Mouse (Mus musculus): ENCODE measurements around the gene Cmas. TPM values are rescaled to one million over a fixed set of nuclear protein-coding genes. Genes with fewer than 3 reads are reported as not detected.
A peak's percentile ranks its signal among the peaks of the same experiment; 100 is the strongest.

The Cmas gene
- polyA plus RNA-seq, 1 experiment from 2014 or later, result 77.0 TPM

GRCm38 (mm10) chr6:142779812-142780573 lies 23.5 kb downstream of the Cmas start:
- Histone ChIP-seq H3K4me3 (no peak overlapping the region), H3K27ac (no peak overlapping the region), H3K27me3 (no peaks in the 10 kb centered on the region), H3K4me2 (no peak overlapping the region), H3K9me3 (no peaks in the 10 kb centered on the region), H3K4me1 (no peaks in the 10 kb centered on the region), H3K9ac (no peak overlapping the region), H3K36me3 (peaks cover 6% of the 10 kb centered on the region)
- 71% methylated on average over 14 of the region's 14 CpGs for WGBS
- ATAC-seq (ENCODE audit: insufficient number of reproducible peaks, insufficient read depth, low FRiP score, low TSS enrichment, low read depth), result no peak

DNA sequence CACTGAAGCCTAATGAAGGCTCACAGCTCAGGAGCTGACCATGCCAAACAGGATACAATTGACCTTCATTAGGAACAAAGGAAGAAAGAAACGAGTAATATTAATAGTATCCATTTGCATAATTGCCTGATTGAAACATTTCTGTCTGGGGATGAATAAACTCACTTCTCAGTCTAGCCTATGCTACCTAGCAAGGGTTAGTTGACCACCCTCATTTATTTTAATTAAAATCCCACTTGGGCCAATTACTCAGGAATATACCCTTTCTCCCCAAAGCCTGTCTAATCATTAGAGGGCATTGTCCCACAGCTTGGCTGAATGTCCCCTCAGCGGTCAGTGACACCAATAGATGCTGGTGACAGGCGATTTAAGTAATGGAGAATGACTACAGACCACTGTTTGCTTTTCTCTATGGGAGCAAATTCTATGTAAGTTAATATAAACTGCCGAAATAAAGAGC lies 24.1 kb downstream of the Cmas start:
- no peaks in the 10 kb centered on the region for H3K4me1 ChIP-seq
- no peaks in the 10 kb centered on the region for H3K9me3 ChIP-seq
- H3K27me3 ChIP-seq, result no peaks in the 10 kb centered on the region
- 75% methylated on average over 4 of the region's 4 CpGs for WGBS
- no peak overlapping the region for H3K9ac ChIP-seq
- peaks cover 3% of the 10 kb centered on the region for H3K36me3 ChIP-seq
- H3K27ac ChIP-seq, result no peak overlapping the region
- H3K4me2 ChIP-seq, result no peak overlapping the region
- no peak overlapping the region for H3K4me3 ChIP-seq
- no peak for ATAC-seq (ENCODE audit: insufficient number of reproducible peaks, insufficient read depth, low FRiP score, low TSS enrichment, low read depth)

- Histone ChIP-seq H3K27ac (no peak overlapping the region), H3K4me3 (no peak overlapping the region), H3K36me3 (no peaks in the 10 kb centered on the region), H3K4me2 (no peak overlapping the region), H3K4me1 (no peaks in the 10 kb centered on the region), H3K27me3 (no peaks in the 10 kb centered on the region), H3K9ac (no peak overlapping the region), H3K9me3 (no peaks in the 10 kb centered on the region)
- 78% methylated on average over 7 of the region's 7 CpGs for WGBS
- ATAC-seq (ENCODE audit: insufficient number of reproducible peaks, insufficient read depth, low FRiP score, low TSS enrichment, low read depth), result no peak
Measured at GRCm38 (mm10) chr6:142781286-142781685, 24.8 kb downstream of the Cmas start.

DNA sequence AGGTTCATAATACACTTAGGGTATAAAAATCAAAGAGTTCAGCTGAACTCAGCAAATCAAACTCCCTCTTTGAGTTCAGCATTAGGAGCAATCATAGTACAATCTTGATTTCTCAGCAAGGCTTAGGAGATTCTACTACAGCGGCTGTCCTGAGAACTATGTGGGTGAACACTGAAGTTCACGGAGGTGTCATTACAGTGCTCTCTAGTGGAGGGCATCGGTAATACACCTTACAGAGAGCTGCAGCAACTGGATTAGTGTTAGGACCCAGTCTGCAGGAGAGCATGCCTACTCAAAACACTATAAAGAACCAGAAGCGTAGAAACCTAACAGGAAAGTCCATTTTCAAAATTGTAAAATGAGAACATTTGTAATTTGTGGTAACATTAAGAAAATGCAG lies 28.9 kb downstream of the Cmas start:
- H3K36me3 ChIP-seq, result no peaks in the 10 kb centered on the region
- H3K4me2 ChIP-seq, result no peak overlapping the region
- H3K4me1 ChIP-seq, result no peaks in the 10 kb centered on the region
- 28% methylated on average over 4 of the region's 4 CpGs for WGBS
- H3K9me3 ChIP-seq, result no peaks in the 10 kb centered on the region
- H3K27ac ChIP-seq, result no peak overlapping the region
- H3K27me3 ChIP-seq, result no peaks in the 10 kb centered on the region
- no peak overlapping the region for H3K4me3 ChIP-seq
- no peak for ATAC-seq (ENCODE audit: insufficient number of reproducible peaks, insufficient read depth, low FRiP score, low TSS enrichment, low read depth)
- no peak overlapping the region for H3K9ac ChIP-seq

GRCm38 (mm10) chr6:142786106-142786505 lies 29.6 kb downstream of the Cmas start:
- Histone ChIP-seq H3K9me3 (no peaks in the 10 kb centered on the region), H3K4me3 (no peak overlapping the region), H3K36me3 (no peaks in the 10 kb centered on the region), H3K4me1 (no peaks in the 10 kb centered on the region), H3K27me3 (no peaks in the 10 kb centered on the region), H3K27ac (no peak overlapping the region), H3K9ac (no peak overlapping the region), H3K4me2 (no peak overlapping the region)
- no peak for ATAC-seq (ENCODE audit: insufficient number of reproducible peaks, insufficient read depth, low FRiP score, low TSS enrichment, low read depth)
- 82% methylated on average over 21 of the region's 21 CpGs for WGBS

DNA sequence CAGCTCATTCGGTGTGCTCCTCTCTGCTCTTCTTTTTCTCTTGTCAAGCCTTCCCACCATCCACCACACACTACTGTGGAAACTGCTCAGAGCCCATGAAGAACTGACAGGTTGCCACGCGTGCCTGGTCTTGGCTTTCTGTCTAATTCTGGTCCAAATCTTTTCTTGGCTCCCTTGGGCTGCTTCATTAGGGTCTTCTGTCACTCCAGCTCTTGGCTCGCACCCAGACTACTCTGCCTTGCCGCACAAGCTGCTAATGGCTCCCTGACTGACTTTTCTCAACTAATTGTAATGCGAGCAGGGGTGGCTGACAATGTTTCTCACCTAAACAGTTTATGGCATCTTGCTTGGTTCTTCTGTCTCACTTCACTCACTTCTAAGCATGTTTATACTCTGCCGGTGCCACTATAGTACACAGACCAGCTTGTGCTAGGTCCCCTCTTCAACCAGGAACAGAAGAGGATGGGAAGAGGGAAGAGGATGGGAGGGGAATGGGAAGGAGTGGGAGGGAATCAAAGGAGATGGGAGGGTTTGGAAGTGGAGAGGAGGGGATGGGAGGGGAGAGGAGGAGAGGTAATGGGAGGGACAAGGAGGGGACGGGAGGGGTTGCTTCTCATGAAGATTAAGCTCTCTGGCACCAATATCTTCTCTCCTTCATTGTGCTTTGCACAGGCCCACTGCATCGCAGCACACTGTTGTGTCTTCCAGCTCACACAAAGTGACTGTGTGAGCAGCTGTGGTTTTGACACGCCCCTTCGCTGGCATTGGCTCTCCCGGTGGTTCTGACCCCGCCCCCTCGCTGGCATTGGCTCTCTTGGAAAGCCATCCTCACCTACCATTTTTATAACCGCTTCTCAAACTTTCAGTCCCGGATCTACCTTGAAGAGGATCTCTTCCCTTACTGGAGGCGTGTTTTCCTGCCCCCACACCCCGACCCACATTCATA lies 31.8 kb downstream of the Cmas start:
- H3K27me3 ChIP-seq, result no peaks in the 10 kb centered on the region
- H3K4me2 ChIP-seq, result no peak overlapping the region
- H3K4me3 ChIP-seq, result no peak overlapping the region
- H3K27ac ChIP-seq, result no peak overlapping the region
- no peak overlapping the region for H3K9ac ChIP-seq
- 63% methylated on average over 18 of the region's 18 CpGs for WGBS
- no peaks in the 10 kb centered on the region for H3K36me3 ChIP-seq
- peaks cover 6% of the 10 kb centered on the region; the same call in 1 of the 2 replicates for H3K4me1 ChIP-seq
- no peak for ATAC-seq (ENCODE audit: insufficient number of reproducible peaks, insufficient read depth, low FRiP score, low TSS enrichment, low read depth)
- no peaks in the 10 kb centered on the region for H3K9me3 ChIP-seq

DNA sequence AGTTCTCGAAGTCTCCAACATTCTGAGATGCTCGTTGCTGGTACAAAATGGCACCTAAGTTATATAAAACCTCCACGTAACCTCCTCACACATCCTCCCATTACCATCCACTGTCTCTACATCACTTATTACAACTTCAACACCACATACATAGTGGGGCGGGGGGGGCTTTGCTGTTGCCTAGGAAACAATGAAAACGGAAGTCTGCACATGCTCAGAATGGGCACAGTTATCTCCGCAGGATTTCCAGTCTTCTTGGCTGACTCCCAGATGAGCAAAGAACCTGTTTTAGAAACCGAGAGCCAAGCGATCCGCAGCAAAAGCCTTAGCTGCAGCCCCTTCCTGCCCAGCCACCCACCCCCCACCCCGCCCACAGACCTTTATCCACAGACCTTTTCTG lies 33.2 kb downstream of the Cmas start:
- Histone ChIP-seq H3K27ac (no peak overlapping the region), H3K36me3 (no peaks in the 10 kb centered on the region), H3K27me3 (no peaks in the 10 kb centered on the region), H3K9me3 (no peaks in the 10 kb centered on the region), H3K4me1 (peaks cover 6% of the 10 kb centered on the region; the same call in 1 of the 2 replicates), H3K4me3 (no peak overlapping the region), H3K4me2 (no peak overlapping the region), H3K9ac (no peak overlapping the region)
- ATAC-seq (ENCODE audit: insufficient number of reproducible peaks, insufficient read depth, low FRiP score, low TSS enrichment, low read depth), result no peak
- WGBS, result 91% methylated on average over 10 of the region's 10 CpGs

DNA sequence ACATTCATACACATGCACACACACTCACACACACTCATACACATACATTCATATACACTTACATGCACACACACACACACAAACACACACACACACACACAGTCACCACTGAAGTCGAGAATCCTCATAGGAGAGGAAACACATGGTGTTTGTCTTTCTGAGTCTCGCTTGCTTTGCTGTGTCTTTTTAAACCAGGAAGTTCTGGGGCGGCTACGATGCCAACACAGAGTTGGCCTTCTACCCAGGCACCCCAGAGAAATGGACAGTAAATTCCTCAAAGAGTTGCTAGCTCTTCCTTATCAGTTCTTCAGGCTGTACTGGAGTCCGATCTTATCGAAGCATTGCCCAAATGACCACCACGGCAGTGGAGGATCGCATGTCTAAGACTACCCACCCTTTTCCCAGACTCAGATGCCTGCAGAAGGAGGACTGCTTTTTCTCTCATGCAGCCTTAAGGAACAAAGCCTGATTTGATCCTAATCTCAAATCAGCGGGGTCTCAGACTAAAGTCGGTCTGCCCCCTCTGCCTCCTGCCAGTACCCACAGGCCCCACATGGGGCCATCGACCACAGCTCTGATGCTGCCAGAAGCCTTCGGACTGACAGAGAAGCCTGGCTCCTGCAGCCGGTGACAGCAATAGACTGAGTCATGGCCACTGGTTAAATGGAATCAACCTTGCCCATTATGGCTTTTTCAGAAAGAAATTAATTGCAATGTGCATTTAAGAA lies 35.9 kb downstream of the Cmas start:
- Histone ChIP-seq H3K9me3 (no peaks in the 10 kb centered on the region), H3K36me3 (no peaks in the 10 kb centered on the region), H3K27me3 (no peaks in the 10 kb centered on the region), H3K4me1 (peaks cover 6% of the 10 kb centered on the region; the same call in 1 of the 2 replicates), H3K4me2 (no peak overlapping the region), H3K4me3 (no peak overlapping the region), H3K9ac (no peak overlapping the region), H3K27ac (no peak overlapping the region)
- no peak for ATAC-seq (ENCODE audit: insufficient number of reproducible peaks, insufficient read depth, low FRiP score, low TSS enrichment, low read depth)
- WGBS, result 42% methylated on average over 13 of the region's 13 CpGs

- ATAC-seq (ENCODE audit: insufficient number of reproducible peaks, insufficient read depth, low FRiP score, low TSS enrichment, low read depth), result no peak
- Histone ChIP-seq H3K9me3 (no peaks in the 10 kb centered on the region), H3K27ac (no peak overlapping the region), H3K4me3 (no peak overlapping the region), H3K9ac (no peak overlapping the region), H3K4me1 (peaks cover 6% of the 10 kb centered on the region; the same call in 1 of the 2 replicates), H3K27me3 (no peaks in the 10 kb centered on the region), H3K36me3 (no peaks in the 10 kb centered on the region), H3K4me2 (no peak overlapping the region)
- 53% methylated on average over 7 of the region's 7 CpGs for WGBS
Measured at GRCm38 (mm10) chr6:142793468-142793867, 37.0 kb downstream of the Cmas start.

DNA sequence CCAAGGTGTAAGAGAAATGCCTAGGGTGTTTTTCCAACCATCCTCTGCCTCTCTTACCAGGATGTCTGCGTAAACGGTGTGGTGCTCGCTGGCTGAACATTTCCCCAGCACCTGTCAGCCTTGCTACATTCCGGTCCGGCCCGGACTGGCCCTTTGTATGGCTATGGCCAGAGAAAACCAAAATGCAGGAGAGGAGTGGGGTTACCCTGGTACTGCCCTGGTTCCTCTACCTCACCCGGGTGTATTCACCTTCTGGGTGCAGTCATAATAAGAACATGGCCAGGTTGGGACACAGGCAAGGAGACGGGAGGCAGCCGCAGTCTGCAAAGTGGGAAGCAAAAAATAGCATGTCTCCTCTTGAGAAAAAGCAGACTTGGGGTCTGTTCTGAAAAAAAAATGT lies 38.6 kb downstream of the Cmas start:
- Histone ChIP-seq H3K4me1 (peaks cover 6% of the 10 kb centered on the region; the same call in 1 of the 2 replicates), H3K4me3 (no peak overlapping the region), H3K27me3 (no peaks in the 10 kb centered on the region), H3K9me3 (no peaks in the 10 kb centered on the region), H3K4me2 (no peak overlapping the region), H3K36me3 (no peaks in the 10 kb centered on the region), H3K27ac (no peak overlapping the region), H3K9ac (no peak overlapping the region)
- 89% methylated on average over 9 of the region's 9 CpGs for WGBS
- ATAC-seq (ENCODE audit: insufficient number of reproducible peaks, insufficient read depth, low FRiP score, low TSS enrichment, low read depth), result 0 out of 2 replicates have a peak, but pooled peaks have one; percentile 56
